Mouse (Mus musculus): ENCODE measurements around the gene Pparg. TPM values are rescaled to one million over a fixed set of nuclear protein-coding genes. Genes with fewer than 3 reads are reported as not detected.

Pparg gene
- polyA plus RNA-seq, 1 experiment from 2014 or later, result 20.5 TPM

DNA sequence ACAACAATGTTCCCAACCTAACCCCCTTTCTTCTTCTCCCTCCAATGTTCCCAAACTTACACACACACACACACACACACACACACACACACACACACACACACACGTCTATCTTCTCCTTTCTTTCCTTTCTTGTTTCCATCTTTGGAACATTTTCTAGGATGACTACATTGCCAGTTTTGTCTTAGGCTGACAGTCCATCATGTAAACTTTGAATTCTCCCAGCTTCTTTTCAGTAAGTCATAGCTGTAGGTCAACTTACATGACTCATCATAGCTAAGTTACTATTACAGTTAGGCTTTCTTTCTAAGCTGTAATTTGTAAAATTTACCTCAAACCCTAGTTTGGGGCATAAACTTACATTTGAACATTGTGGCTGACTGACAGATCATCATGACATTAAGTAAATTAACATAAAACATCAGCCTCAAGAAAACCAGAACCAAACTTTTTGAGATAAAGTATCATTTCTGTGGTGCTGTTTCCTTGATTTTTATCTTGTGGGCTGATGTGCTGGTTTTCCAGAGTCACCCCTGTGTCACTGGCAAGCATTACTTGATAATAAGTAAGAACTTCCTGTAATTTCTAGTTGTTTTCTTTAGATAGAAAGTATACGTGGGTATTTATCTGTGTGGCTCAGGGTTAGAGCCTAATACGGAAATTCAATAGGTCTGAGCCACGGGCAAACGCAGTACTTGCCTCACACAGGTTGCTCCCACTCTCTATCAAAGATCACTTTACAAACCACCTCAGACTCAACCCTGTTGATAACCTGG, 79.7 kb downstream of the Pparg start:
- WGBS, result 76% methylated on average over 5 of the region's 5 CpGs
- H3K4me1 ChIP-seq (replicated peaks; ENCODE audit: control insufficient read depth, insufficient read depth, low read length), result no peaks in the 10 kb centered on the region
- H3K9me3 ChIP-seq (ENCODE audit: control insufficient read depth), result no peaks in the 10 kb centered on the region
- H3K27me3 ChIP-seq (replicated peaks; ENCODE audit: control insufficient read depth, insufficient read depth, low read length), result no peaks in the 10 kb centered on the region
- H3K27ac ChIP-seq (ENCODE audit: low read depth, low read length), result no peak overlapping the region
- no peak overlapping the region for H3K4me2 ChIP-seq (replicated peaks; ENCODE audit: low read depth)
- TF ChIP-seq CTCF (IDR thresholded peaks at IDR 0.05; ENCODE audit: low read depth), result no peak
- 0 out of 2 replicates have a peak, but pooled peaks cover 4% of the 10 kb centered on the region for H3K36me3 ChIP-seq (ENCODE audit: control insufficient read depth, insufficient read depth)
- ATAC-seq, result no peak
- H3K4me3 ChIP-seq (ENCODE audit: low read depth, low read length), result no peak overlapping the region
- H3K9ac ChIP-seq (ENCODE audit: low read depth, low read length), result no peak overlapping the region

DNA sequence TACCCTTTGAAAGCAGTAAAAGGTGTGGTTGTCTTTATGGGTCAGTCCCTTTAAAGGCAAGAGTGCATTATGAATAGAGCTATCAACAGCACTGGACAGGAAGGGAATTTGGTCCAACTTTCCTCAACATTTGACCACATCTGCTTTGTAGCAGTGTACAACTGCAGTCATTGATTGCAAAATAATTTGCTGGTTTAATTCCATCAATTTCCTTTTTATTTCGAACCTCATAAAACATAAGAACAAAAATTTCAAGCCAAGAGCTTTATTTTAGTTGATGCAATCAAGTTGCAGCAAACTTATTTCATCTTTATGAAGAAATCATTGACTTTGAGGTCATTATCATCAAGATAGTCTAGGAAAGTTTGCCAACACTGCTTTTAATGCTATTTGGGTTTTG, 91.8 kb downstream of the Pparg start:
- Histone ChIP-seq H3K36me3 (ENCODE audit: control insufficient read depth, insufficient read depth) (no peaks in the 10 kb centered on the region), H3K4me3 (ENCODE audit: low read depth, low read length) (no peak overlapping the region), H3K9me3 (ENCODE audit: control insufficient read depth) (no peaks in the 10 kb centered on the region), H3K4me2 (replicated peaks; ENCODE audit: low read depth) (no peak overlapping the region), H3K27ac (ENCODE audit: low read depth, low read length) (no peak overlapping the region), H3K4me1 (replicated peaks; ENCODE audit: control insufficient read depth, insufficient read depth, low read length) (no peaks in the 10 kb centered on the region), H3K27me3 (replicated peaks; ENCODE audit: control insufficient read depth, insufficient read depth, low read length) (no peaks in the 10 kb centered on the region), H3K9ac (ENCODE audit: low read depth, low read length) (no peak overlapping the region)
- TF ChIP-seq CTCF (IDR thresholded peaks at IDR 0.05; ENCODE audit: low read depth), result no peak
- no peak for ATAC-seq
- whole genome bisulfite sequencing, result 73% methylated on average over 1 of the region's 1 CpGs

- Histone ChIP-seq H3K9me3 (ENCODE audit: control insufficient read depth) (no peaks in the 10 kb centered on the region), H3K4me1 (replicated peaks; ENCODE audit: control insufficient read depth, insufficient read depth, low read length) (peaks cover 7% of the 10 kb centered on the region; the same call in 1 of the 2 replicates), H3K9ac (ENCODE audit: low read depth, low read length) (no peak overlapping the region), H3K27ac (ENCODE audit: low read depth, low read length) (peak overlapping the region; percentile 73), H3K4me3 (ENCODE audit: low read depth, low read length) (0 out of 2 replicates have a peak overlapping the region, but pooled peaks have one; percentile 7), H3K4me2 (replicated peaks; ENCODE audit: low read depth) (peak overlapping the region; percentile 47), H3K27me3 (replicated peaks; ENCODE audit: control insufficient read depth, insufficient read depth, low read length) (no peaks in the 10 kb centered on the region), H3K36me3 (ENCODE audit: control insufficient read depth, insufficient read depth) (0 out of 2 replicates have a peak, but pooled peaks cover 3% of the 10 kb centered on the region)
- peak; percentile 50 for ATAC-seq
- 26% methylated on average over 16 of the region's 16 CpGs for WGBS
- TF ChIP-seq CTCF (IDR thresholded peaks at IDR 0.05; ENCODE audit: low read depth), result no peak
Measured at GRCm38 (mm10) chr6:115462743-115463337, 102.1 kb downstream of the Pparg start.

GRCm38 (mm10) chr6:115463338-115463737, 102.6 kb downstream of the Pparg start:
- H3K36me3 ChIP-seq (ENCODE audit: control insufficient read depth, insufficient read depth), result 0 out of 2 replicates have a peak, but pooled peaks cover 3% of the 10 kb centered on the region
- peaks cover 7% of the 10 kb centered on the region; the same call in 1 of the 2 replicates for H3K4me1 ChIP-seq (replicated peaks; ENCODE audit: control insufficient read depth, insufficient read depth, low read length)
- no peak for TF ChIP-seq CTCF (IDR thresholded peaks at IDR 0.05; ENCODE audit: low read depth)
- no peaks in the 10 kb centered on the region for H3K9me3 ChIP-seq (ENCODE audit: control insufficient read depth)
- H3K9ac ChIP-seq (ENCODE audit: low read depth, low read length), result no peak overlapping the region
- H3K4me3 ChIP-seq (ENCODE audit: low read depth, low read length), result no peak overlapping the region
- H3K27ac ChIP-seq (ENCODE audit: low read depth, low read length), result peak overlapping the region; percentile 73
- no peaks in the 10 kb centered on the region for H3K27me3 ChIP-seq (replicated peaks; ENCODE audit: control insufficient read depth, insufficient read depth, low read length)
- WGBS, result 5% methylated on average over 2 of the region's 2 CpGs
- peak overlapping the region; percentile 47 for H3K4me2 ChIP-seq (replicated peaks; ENCODE audit: low read depth)
- peak; percentile 81 for ATAC-seq

DNA sequence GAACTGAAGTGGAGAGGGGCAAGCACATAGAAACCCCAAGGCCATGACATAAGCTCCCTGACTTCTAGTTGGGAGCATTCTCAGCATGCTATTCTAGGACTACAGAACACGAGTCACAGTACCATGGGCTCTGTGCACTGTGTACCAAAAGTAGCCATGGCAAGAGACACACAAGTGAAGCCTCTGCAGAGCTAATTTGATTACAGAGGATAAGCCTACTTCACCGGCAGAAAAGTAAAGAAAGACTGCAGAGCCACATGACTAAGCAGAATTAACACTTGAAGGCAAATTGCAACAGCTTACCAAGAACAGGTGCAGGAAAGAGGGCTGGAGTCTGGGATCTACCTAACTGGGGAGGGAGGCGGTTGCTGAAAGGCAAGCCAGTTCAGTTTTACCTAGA, 103.9 kb downstream of the Pparg start:
- no peaks in the 10 kb centered on the region for H3K9me3 ChIP-seq (ENCODE audit: control insufficient read depth)
- H3K4me1 ChIP-seq (replicated peaks; ENCODE audit: control insufficient read depth, insufficient read depth, low read length), result peaks cover 7% of the 10 kb centered on the region; the same call in 1 of the 2 replicates
- no peak overlapping the region for H3K4me2 ChIP-seq (replicated peaks; ENCODE audit: low read depth)
- WGBS, result 40% methylated on average over 3 of the region's 3 CpGs
- H3K4me3 ChIP-seq (ENCODE audit: low read depth, low read length), result no peak overlapping the region
- no peak for TF ChIP-seq CTCF (IDR thresholded peaks at IDR 0.05; ENCODE audit: low read depth)
- H3K27ac ChIP-seq (ENCODE audit: low read depth, low read length), result peak overlapping the region; percentile 21; the same call in 1 of the 2 replicates
- H3K9ac ChIP-seq (ENCODE audit: low read depth, low read length), result no peak overlapping the region
- no peak for ATAC-seq
- H3K27me3 ChIP-seq (replicated peaks; ENCODE audit: control insufficient read depth, insufficient read depth, low read length), result no peaks in the 10 kb centered on the region
- no peaks in the 10 kb centered on the region for H3K36me3 ChIP-seq (ENCODE audit: control insufficient read depth, insufficient read depth)

GRCm38 (mm10) chr6:115465463-115465862, 104.7 kb downstream of the Pparg start:
- Histone ChIP-seq H3K27ac (ENCODE audit: low read depth, low read length) (no peak overlapping the region), H3K4me1 (replicated peaks; ENCODE audit: control insufficient read depth, insufficient read depth, low read length) (peaks cover 7% of the 10 kb centered on the region; the same call in 1 of the 2 replicates), H3K9me3 (ENCODE audit: control insufficient read depth) (no peaks in the 10 kb centered on the region), H3K4me3 (ENCODE audit: low read depth, low read length) (no peak overlapping the region), H3K4me2 (replicated peaks; ENCODE audit: low read depth) (no peak overlapping the region), H3K27me3 (replicated peaks; ENCODE audit: control insufficient read depth, insufficient read depth, low read length) (no peaks in the 10 kb centered on the region), H3K36me3 (ENCODE audit: control insufficient read depth, insufficient read depth) (no peaks in the 10 kb centered on the region), H3K9ac (ENCODE audit: low read depth, low read length) (no peak overlapping the region)
- TF ChIP-seq CTCF (IDR thresholded peaks at IDR 0.05; ENCODE audit: low read depth), result no peak
- no peak for ATAC-seq
- WGBS, result 67% methylated on average over 2 of the region's 2 CpGs
